ENCODE assay signal across 1 mouse cellular context in the genomic region with DNA sequence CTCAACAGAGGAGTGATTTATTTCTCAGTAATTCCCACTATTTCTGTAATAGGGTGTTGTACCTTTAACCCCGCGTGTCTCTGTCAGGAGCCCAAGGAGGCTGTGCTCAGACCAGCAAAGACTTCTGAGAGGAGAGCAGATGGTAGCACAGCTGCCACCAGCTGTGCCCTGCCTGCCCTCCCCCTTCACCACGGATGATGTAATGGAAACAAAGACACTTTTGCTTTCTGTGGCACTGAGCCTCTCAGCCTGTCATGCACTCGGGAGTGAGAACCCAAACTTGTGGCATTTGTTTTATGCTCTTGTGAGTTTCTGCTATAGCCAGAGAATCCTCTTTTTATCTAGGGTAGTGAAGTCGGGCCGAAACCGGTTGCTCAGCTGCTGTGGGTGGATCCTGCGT.
TF ChIP-seq lines count a peak whose summit lies in the region.

No protein-coding gene starts in this region.

TF ChIP-seq in CH12.LX, 34 proteins besides CTCF, POLR2A, EP300 and RAD21 (continued from another document):
- no peak for TF ChIP-seq E2F4 (IDR thresholded peaks at IDR 0.05; ENCODE audit: insufficient replicate concordance, low read depth, low read length)
